Mouse (Mus musculus): ENCODE measurements around the gene Slc35c1. TPM values are rescaled to one million over a fixed set of nuclear protein-coding genes. Genes with fewer than 3 reads are reported as not detected.

Slc35c1 gene
- total RNA-seq (2022): 10 to 100 TPM; 15.3 to 18.1 (median 16.3) TPM

DNA sequence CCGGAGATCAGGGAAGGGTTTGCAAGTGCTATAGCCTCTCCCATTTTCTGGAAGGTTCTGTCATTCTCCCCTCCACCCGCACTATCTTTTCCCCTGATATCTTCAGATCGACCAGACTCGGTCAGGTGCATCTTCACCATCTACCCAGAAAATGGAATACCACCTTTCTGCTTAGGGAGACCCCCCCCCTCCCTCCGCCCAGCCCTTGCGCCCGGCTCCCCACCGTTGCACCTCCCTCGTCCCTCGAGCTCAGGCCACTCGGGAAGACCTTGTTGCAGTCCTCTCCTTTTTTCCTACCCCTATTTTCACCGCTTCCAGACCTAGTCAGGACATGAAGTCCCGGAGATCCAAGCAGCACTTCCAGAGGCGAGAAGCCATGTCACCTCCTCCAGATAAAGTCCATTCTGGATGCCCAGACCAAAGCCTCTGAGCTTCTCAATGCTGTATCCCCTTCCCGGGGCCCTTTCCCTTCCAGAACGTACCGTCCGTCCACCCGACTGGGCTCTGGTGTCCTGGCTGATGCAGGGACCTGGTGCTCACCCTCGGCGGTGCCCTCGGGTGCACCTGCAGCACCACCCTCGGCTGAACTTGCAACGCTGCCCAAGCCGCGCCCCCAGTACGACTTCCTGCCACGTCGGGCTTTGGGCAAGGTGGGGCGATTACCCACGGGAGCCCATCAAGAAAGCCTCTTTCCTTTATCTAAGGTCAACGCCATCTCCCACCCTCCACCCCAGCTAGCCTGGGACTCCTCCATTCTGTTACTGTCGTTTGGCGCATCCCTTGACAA, at the start of gene Slc35c1:
Gene Slc35c1 (minus strand): TSS at position 618 of the 787 bp plus-strand sequence.
- no peak for DNase-seq (ENCODE audit: low spot score in 2 of 2)

DNA sequence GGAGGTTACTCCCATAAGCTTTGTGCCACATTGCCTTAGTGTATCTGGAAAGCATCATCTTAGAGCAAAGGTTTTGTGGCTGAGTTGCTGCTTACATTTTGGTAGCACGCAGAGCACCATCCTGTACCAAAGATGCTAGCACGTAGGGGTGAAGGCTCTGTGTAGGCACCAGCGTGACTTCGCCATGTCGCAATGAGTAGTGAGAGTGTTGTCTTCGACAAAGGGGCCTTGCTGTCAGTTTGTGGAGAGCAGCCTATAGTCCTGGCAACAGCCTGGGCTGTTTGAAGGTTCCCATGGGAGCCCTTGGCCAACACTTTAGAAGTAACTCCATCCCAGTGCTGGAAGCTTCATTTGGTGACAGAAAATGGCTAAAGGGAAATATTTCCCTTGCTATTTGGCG, 45.0 kb upstream of the Slc35c1 start:
- no peak for DNase-seq (ENCODE audit: low spot score in 2 of 2)

- no peak for DNase-seq (ENCODE audit: low spot score in 2 of 2)
These were observed 43.1 kb upstream of the Slc35c1 start for GRCm38 (mm10) chr2:92503421-92503820.

DNA sequence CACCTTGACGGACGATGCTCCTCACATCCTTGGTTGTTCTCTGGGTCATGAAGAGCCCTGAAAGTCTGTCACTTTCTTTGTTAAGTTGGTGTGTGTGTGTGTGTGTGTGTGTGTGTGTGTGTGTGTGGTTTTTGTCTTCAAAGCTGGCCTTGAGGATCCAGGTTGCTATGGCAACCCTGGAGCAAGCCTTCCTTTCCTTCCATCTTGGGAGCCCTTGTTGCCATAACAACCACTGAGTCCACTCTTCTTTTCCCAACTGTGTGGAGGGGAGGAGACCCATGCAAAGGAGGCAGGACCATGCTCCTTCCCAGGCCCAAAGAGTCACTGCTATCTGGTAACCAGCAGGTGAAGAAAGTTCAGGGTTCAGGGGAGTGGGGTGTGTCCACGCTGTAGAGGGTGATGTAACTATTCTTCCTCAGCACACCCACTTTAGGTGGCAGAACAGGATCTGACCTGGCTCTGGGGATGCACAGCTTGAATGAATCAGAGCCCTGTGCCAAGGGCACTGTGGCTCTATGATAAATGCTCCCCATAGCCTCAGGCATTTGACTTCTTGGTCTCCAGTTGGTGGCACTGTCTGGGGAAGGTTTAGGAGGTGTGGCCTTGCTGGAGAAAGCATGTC, 39.5 kb upstream of the Slc35c1 start:
- DNase-seq (ENCODE audit: low spot score in 2 of 2): peak in 1 of 2 experiments; percentile 85

- DNase-seq (ENCODE audit: low spot score in 2 of 2): no peak
These were observed 36.8 kb upstream of the Slc35c1 start for GRCm38 (mm10) chr2:92497112-92497511.

GRCm38 (mm10) chr2:92496681-92497080, 36.3 kb upstream of the Slc35c1 start:
- no peak for DNase-seq (ENCODE audit: low spot score in 2 of 2)

DNA sequence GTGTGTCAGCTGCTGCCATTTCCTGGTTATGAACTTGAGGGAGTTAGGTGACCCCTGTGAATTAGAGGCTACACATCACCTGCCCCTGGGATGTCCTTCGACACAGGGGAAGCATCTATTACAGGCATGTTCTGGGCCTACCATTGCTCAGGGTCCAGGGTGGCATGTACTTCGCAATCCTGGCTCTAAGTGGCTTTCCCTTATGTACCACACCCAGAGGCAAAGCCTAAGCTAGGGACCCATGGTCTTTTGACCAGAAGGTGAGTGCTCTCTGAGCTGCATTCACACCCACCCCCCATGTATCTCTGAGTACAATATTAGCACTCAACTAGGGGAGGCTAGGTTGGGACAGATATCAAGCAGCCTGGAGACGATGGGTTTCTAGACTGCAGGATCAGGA, 34.6 kb upstream of the Slc35c1 start:
- no peak for DNase-seq (ENCODE audit: low spot score in 2 of 2)

DNA sequence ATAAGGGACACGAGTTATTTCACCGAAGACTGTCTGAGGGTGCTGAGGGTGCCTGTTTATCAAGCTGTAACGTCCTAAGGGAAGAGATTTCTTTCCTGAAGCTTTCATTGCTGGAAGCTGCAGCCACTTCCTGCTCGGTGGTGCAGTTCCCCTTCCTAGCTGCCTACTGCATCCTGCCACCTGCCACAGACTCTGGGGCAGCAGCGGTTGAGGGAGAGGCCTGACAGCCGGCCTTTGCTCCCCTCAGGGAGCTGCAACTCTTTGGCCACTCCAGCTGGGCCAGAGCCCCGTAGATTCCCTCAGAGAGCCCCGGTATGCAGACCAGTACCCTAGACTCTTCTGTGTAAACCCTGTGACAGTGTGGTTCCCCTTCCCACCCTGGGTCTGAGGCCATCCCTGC, 34.1 kb upstream of the Slc35c1 start:
- DNase-seq (ENCODE audit: low spot score in 2 of 2): no peak

DNA sequence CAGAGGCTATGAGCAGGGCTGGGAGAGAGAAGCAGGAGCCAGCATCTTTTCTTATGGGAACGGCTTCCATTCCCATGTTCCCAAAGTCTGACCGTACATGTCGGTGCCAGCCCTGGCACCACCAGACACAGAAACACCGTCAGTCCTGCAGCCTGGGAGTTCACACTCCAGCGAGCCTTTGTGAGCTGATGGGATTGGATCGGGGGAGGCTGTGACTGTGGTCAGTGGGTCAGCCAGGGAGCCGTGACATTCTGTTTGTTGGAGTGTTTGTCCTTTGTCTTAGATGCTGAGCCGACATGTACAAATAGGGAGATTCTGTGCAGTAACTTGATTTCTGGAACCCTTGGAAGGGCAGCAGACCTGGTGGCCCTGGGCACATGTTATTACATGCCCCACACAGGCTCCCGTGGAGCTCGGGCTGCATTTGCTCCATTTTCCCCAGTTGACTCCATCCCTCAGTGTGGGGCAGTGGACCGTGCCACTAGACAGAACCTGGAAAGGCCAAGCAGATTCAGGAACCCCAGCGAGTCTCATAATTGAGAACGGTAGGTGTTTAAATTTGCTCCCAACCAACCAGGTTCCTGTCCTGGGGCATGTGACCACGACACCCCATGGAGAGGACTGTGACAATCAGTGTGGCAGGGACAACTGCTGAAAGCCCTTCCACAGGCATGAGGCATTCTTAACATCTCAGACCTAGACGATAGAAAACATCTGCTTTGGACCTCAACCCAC, 33.5 kb upstream of the Slc35c1 start:
- DNase-seq (ENCODE audit: low spot score in 2 of 2): no peak

DNA sequence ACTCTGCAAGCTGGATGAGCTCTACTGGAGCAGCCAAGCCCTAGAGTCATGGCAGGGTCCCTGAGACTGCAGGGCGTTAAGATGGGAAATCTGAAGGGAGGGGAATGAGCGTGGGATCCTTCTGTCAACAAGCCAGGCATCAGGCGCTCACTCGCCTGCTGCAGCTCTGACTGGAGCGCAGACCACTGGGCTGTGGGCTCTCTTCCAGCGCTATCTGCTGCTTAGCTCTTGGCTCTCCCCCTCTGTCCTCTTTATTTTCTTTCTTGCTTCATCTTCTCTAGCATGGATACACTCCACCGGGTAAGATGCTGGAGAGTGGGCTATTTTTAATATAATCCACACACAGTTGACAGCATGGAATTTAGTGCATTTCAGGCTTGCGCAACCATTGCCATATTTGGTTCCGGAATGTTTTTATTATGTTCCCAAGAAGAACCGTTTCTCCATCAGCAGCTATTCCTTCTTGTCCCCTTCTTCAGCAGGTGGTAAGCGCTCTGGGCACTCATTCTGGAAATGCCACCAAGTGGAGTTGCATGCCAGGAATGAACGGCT, 31.7 kb upstream of the Slc35c1 start:
- DNase-seq (ENCODE audit: low spot score in 2 of 2): no peak

DNA sequence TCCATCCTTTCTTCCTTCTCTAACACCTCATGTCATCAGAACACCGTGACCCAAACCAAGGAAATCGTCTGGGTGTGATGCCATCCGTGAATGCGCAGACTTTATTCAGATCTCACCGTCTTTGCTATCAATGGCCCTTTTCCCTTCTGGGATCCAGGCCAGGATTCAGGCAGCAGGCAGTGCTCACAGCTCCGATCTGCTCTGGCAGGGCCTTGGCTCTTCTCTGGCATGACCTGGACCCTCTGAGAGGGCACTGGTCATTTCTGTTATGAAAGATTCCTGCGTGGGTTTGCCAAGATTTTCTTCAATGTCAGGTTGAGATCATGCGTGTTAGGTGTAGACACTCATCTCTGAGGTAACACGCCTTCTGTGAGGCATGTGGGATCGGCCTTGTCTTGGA, 30.2 kb upstream of the Slc35c1 start:
- DNase-seq (ENCODE audit: low spot score in 2 of 2): no peak

DNA sequence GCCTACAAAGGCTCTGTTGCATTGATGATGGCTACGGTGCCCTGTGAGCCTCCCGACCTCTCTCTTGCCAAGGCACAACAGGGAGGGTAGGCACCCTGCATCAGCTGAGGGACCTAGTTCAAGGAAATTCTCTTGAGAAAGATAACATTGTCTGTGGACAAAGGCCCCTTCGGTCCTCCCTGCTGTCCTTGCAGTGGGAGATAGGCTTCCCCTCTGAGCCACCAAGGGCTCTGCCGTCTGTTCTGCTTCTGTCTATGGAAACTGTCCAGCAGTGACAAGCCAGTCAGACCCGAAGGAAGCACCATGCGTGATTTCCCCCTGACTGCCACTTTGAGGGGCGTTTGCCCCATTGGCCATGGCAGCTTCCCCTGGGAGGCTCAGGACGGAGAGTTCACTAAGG, 27.5 kb upstream of the Slc35c1 start:
- DNase-seq (ENCODE audit: low spot score in 2 of 2): no peak

DNA sequence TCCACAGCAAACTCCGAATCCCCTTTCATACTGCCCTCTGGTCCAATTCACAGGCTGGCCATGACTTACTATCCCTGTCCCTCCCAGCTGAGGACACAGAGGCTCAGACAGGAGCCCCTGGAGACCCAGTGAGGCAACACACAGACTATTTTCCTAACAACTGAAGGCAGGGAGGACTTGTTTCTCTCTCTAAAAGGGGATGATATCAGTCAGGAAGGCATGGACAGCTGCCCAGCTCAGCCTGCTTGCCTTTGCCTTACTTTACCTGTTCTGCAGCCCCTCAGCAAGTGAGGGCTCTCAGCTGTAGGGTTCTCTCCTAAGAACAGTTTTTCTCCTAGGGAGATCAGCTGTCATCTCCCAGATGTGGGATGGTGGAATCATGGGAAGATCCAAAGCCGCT, 26.6 kb upstream of the Slc35c1 start:
- DNase-seq (ENCODE audit: low spot score in 2 of 2): peak in 1 of 2 experiments; percentile 7

DNA sequence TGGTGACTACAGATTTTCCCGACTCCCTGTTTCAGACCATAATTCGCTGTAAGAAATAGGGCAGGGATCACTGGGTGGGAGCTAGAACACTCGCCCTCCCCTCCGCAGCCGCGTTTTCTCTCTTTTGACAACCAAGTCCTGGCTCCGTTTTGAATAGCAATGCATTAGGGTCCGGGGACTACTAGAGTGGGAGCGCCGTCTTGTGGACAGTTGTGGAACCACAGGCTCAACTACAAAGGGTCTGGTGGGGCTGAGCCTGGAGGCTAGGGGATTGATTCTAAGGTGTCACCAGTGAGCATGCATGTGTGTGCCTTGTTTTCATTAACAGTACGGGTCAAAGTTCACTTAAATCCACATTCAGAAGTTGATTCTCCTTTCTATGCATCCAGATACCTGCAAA, 26.1 kb upstream of the Slc35c1 start:
- DNase-seq (ENCODE audit: low spot score in 2 of 2): peak; percentile 42 to 91

DNA sequence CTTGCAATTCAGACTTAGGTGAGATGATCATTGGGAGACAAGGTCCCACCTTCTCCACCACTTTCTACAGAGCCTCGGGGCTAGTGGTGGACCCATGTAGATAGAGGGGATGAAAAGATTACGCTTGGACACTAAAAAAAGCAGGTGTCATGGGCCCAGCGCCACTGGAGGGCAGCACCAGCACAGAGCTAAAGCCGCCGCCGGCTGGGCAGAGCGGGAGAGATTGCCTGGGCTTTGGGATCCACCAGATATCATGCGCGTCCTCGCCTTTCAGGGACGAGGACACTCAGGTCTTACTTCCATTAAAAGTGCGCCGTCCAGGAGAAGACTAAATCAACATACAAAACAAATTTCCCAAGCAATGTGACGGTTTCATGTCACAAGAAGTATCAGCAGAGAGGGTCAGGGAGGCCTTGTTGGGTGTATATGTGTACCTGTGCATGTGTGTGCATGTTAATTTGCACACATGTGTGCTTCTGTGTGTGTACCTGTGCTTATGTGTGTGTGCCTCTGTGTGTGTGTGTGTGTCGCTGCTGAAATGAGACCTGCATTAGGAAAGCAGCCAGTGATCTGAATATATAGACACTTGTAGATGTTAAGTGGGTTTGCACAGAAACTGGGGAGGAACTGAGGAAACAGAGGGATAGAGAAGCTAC, 25.4 kb upstream of the Slc35c1 start:
- DNase-seq (ENCODE audit: low spot score in 2 of 2): peak; percentile 60 to 75

- no peak for DNase-seq (ENCODE audit: low spot score in 2 of 2)
These were observed 24.1 kb upstream of the Slc35c1 start for GRCm38 (mm10) chr2:92484256-92485025.

DNA sequence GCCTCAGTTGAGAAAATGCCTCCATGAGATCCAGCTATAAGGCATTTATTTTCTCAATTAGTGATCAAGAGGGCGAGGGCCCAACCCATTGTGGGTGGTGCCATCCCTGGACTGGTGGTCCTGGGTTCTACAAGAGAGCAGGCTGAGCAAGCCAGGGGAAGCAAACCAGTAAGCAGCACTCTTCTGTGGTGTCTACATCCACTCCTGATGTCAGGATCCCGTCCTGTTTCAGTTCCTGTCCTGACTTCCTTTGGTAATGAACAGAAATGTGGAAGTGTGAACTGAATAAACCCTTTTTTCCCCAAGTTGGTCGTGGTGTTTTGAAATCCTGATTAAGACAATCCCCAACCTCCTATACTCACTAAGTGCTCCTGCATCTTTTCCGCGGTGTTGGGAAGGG, 23.2 kb upstream of the Slc35c1 start:
- no peak for DNase-seq (ENCODE audit: low spot score in 2 of 2)

DNA sequence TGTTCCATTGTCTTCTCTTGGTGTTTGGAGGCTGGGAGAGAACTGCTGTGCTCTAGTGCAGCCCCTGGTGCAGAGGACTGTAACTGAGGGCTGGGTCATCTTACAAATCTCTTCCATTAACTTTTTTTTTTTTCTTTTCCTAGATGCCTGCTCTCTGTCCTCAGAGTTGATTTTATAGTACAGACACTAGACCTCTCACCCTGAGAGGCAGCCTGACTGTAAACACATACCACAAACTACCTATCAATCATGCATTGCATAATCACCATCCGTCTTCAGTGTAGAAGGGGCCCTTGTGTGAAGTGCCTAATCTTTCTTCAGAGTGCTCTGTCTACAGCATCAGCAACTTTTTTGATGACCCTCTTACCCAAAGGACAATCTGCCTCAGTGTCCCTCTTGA, 22.2 kb upstream of the Slc35c1 start:
- DNase-seq (ENCODE audit: low spot score in 2 of 2): no peak

DNA sequence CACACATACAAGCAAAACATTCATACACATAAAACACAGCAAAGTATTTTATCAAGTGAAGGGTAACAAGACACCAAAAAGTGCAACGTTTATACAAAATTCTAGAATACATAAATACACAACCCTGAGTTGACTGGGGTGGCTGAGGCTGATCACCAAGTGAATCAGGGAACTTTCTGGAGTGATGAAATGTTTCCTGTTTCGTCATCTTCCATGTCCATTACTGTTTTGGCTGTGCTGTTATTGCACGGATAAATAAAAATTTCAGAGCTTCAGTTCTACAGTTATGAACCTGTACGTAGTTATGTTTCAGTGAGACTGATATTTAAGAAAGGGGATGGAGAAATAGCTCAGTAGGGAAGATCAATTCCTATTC, 18.0 kb upstream of the Slc35c1 start:
- DNase-seq (ENCODE audit: low spot score in 2 of 2): no peak

GRCm38 (mm10) chr2:92477672-92478312, 17.5 kb upstream of the Slc35c1 start:
- no peak for DNase-seq (ENCODE audit: low spot score in 2 of 2)
